Mouse (Mus musculus): ENCODE measurements around the gene Sh3bp5. TPM values are rescaled to one million over a fixed set of nuclear protein-coding genes. Genes with fewer than 3 reads are reported as not detected.

The Sh3bp5 gene
- total and polyA plus RNA-seq, 3 experiments, result 0.22 to 0.33 TPM; not detected in 1

DNA sequence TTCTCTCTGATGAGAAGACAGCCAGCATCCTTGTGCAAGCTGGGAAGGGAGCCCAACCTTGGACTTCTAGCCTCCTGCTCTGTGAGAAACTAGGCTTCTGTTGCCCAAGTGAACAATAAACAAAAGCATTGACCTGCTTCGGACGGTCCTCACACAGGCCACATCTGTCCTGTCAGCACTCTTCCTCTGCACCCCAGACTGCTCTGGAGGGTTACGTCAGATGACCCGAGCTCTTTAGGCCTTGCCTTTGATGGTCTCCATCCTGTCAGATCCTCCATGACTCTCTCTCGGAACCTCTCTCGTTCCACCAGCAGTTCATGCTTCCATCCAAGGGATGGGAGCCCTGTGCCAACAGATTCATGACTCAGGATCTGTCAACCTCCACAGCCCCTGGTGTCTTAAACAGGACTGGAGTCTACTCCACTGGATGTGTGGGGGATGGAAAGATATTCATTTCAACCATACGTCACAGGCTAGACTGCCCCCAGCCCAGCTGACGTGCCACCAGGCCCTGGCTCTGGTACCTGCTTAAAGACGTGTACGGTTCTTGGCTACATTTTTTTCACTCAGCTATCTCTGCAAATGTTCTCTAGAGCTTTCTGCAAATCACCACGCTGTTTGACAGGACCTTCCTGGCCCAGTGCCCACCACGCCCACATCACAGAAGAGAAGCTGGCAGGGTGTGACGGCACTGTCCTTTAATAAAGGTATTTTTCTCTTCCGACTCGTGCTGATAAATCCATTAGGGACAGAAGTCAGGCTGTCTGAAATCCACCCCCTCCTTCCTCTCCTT, 7.5 kb downstream of the Sh3bp5 start:
- no peaks in the 10 kb centered on the region for H3K9me3 ChIP-seq (replicated peaks)
- no peak for TF ChIP-seq TAL1 (conservative IDR thresholded peaks at IDR 0.05; ENCODE audit: low read depth, low read length)
- TF ChIP-seq GATA2 (IDR thresholded peaks at IDR 0.05; ENCODE audit: borderline replicate concordance, low read depth, low read length), result no peak
- no peak for TF ChIP-seq POLR2AphosphoS5 (IDR thresholded peaks at IDR 0.05; ENCODE audit: insufficient replicate concordance, low read depth, low read length)
- no peak for TF ChIP-seq CTCF (IDR thresholded peaks at IDR 0.05; ENCODE audit: low read depth, low read length)
- no peak overlapping the region for H3K4me3 ChIP-seq (ENCODE audit: low read depth, low read length)
- ATAC-seq (ENCODE audit: extremely low read depth, insufficient number of reproducible peaks, low FRiP score, poor library complexity, severe bottlenecking), result no peak
- no peaks in the 10 kb centered on the region for H3K36me3 ChIP-seq (replicated peaks)
- DNase-seq (ENCODE audit: low spot score), result no peak
- H3K4me1 ChIP-seq (ENCODE audit: insufficient read depth, low read depth, low read length), result peaks cover 18% of the 10 kb centered on the region; the same call in 1 of the 2 replicates
- H3K27me3 ChIP-seq (ENCODE audit: insufficient read depth, low read length), result peaks cover 23% of the 10 kb centered on the region

DNA sequence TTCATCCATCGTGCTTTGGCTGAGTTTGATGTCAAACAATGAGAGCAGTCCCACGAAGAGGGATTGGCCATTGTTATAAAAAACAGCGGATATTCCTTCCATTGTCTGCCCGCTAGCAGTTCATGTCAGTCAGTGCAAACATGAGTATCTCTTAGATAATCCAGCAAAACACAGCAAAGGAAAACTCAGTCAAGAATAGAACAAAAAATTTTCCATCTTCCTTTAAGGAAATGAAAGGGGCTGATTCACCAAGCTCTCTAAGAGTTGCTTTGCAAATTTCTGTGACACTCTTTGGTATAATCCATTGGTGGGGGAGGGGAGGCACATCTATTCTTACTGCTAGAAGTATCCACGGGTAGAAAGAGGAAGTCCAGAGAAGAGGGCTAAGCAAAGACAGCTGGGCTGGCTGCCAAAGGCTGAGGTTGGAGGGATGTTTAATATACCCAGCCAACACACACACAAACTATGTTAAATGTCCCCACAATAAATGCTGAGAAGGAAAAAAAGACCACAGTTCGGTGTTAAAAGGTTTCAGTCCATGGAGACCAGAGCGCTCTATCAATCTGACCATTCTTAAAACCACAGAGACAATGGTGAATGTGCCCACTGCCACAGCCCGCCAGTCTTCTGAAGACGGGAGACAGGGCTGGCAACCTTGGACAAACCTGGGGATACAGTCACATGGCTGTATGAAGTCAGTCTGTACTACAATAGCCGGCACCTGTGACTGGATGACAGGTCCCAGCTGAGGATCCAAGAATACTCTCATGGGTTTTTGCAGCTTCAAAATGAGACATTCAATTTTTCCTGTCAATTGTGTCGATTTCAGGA, 12.7 kb downstream of the Sh3bp5 start:
- TF ChIP-seq TAL1 (conservative IDR thresholded peaks at IDR 0.05; ENCODE audit: low read depth, low read length) (no peak), CTCF (IDR thresholded peaks at IDR 0.05; ENCODE audit: low read depth, low read length) (no peak), GATA1 (IDR thresholded peaks at IDR 0.05; ENCODE audit: borderline replicate concordance, low read length) (no peak), GATA2 (IDR thresholded peaks at IDR 0.05; ENCODE audit: borderline replicate concordance, low read depth, low read length) (no peak)
- peaks cover 24% of the 10 kb centered on the region for H3K27me3 ChIP-seq (ENCODE audit: insufficient read depth, low read length)

DNA sequence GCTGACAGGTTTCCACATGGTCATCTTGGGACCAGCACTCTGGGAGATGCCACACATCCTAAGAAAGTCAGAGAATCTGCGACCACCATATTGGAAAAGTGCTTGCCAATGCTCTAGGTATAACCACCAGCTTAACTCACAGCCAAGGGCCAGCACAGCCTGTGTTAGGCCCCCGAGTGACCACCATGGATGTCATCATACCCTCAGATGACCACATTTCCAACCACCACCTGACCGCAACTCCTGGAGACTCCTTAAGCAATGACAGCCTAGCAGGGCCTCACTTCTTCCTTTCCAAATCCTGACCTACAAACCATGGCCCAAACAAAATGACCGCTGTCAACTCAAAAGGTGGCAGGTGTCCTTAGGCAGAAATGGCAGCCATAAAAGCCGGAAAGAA, 13.5 kb downstream of the Sh3bp5 start:
- DNase-seq (ENCODE audit: low spot score) (no peak), ATAC-seq (ENCODE audit: extremely low read depth, insufficient number of reproducible peaks, low FRiP score, poor library complexity, severe bottlenecking) (no peak)
- Histone ChIP-seq H3K4me3 (ENCODE audit: low read depth, low read length) (no peak overlapping the region), H3K9me3 (replicated peaks) (no peaks in the 10 kb centered on the region), H3K36me3 (replicated peaks) (no peaks in the 10 kb centered on the region), H3K4me1 (ENCODE audit: insufficient read depth, low read depth, low read length) (peaks cover 5% of the 10 kb centered on the region; the same call in 1 of the 2 replicates), H3K27me3 (ENCODE audit: insufficient read depth, low read length) (peaks cover 26% of the 10 kb centered on the region)
- no peak for TF ChIP-seq TAL1 (conservative IDR thresholded peaks at IDR 0.05; ENCODE audit: low read depth, low read length)
- TF ChIP-seq CTCF (IDR thresholded peaks at IDR 0.05; ENCODE audit: low read depth, low read length), result no peak
- no peak for TF ChIP-seq GATA2 (IDR thresholded peaks at IDR 0.05; ENCODE audit: borderline replicate concordance, low read depth, low read length)
- no peak for TF ChIP-seq GATA1 (IDR thresholded peaks at IDR 0.05; ENCODE audit: borderline replicate concordance, low read length)
- TF ChIP-seq POLR2AphosphoS5 (IDR thresholded peaks at IDR 0.05; ENCODE audit: insufficient replicate concordance, low read depth, low read length), result no peak

More for the DNA sequence above, 12.7 kb downstream of the Sh3bp5 start:
- H3K36me3 ChIP-seq (replicated peaks), result no peaks in the 10 kb centered on the region
- peak; percentile 19 for DNase-seq (ENCODE audit: low spot score)
- peaks cover 5% of the 10 kb centered on the region; the same call in 1 of the 2 replicates for H3K4me1 ChIP-seq (ENCODE audit: insufficient read depth, low read depth, low read length)
- H3K9me3 ChIP-seq (replicated peaks), result no peaks in the 10 kb centered on the region
- no peak for ATAC-seq (ENCODE audit: extremely low read depth, insufficient number of reproducible peaks, low FRiP score, poor library complexity, severe bottlenecking)
- H3K4me3 ChIP-seq (ENCODE audit: low read depth, low read length), result no peak overlapping the region

DNA sequence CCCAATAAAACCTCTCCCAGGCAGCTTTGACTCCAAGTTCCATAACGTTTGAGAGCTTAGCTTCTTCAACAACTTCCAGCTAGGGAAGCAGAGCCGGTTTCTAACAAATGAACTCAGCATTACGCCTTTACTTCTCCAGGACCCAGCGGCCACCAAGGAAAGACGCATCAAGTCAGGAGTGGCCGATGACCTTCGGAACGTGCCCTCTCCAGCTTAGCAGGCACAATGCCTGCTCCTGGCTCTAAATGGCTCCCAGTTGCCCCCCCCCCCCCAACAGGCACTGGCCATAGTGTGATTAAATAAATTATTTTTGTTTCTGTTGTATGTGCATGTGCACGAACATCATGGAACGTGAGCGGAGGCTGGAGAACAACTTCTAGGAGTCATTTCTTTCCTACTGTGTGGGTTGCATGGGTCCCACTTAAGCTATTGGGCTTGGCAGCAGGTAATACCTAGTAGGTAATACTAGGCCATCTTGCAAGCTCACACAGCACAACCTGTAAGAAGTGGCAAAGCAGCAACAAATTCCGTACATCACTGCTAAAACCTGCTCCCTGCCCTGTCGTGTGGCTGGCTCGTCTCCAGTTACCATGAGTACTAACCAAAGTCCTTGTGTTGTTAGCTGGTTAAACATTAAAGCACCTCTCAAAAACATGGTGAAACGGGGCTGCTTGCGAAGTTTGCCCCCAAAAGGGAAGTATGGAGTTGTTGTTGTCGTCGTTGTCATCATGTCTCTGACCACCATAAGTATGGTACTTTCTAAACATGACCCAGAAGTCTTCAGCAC, 14.2 kb downstream of the Sh3bp5 start:
- H3K27me3 ChIP-seq (ENCODE audit: insufficient read depth, low read length), result peaks cover 31% of the 10 kb centered on the region
- peaks cover 5% of the 10 kb centered on the region; the same call in 1 of the 2 replicates for H3K4me1 ChIP-seq (ENCODE audit: insufficient read depth, low read depth, low read length)
- DNase-seq (ENCODE audit: low spot score), result no peak

DNA sequence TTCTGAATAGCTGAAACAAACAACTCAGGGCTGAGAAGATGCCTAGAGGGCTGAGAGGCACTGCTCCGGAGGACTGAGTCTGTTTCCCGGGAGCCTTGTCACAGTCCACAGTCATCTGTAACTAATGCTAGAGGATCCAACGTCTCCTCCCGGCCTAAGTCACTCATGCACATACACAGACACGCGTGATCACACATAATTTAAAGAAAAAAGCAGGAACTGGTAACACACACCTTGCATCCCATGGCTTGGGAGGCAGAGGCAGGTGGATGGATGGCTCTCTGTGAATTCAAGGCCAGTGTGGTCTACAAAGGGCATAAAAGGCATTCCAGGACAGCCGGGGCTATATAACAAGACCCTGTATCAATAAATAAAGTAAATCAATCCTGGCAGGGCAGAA, 14.9 kb downstream of the Sh3bp5 start:
- peaks cover 5% of the 10 kb centered on the region; the same call in 1 of the 2 replicates for H3K4me1 ChIP-seq (ENCODE audit: insufficient read depth, low read depth, low read length)
- no peaks in the 10 kb centered on the region for H3K9me3 ChIP-seq (replicated peaks)
- no peaks in the 10 kb centered on the region for H3K36me3 ChIP-seq (replicated peaks)
- no peak overlapping the region for H3K4me3 ChIP-seq (ENCODE audit: low read depth, low read length)
- ATAC-seq (ENCODE audit: extremely low read depth, insufficient number of reproducible peaks, low FRiP score, poor library complexity, severe bottlenecking), result no peak
- DNase-seq (ENCODE audit: low spot score), result no peak
- no peak for TF ChIP-seq CTCF (IDR thresholded peaks at IDR 0.05; ENCODE audit: low read depth, low read length)
- no peak for TF ChIP-seq GATA1 (IDR thresholded peaks at IDR 0.05; ENCODE audit: borderline replicate concordance, low read length)
- no peak for TF ChIP-seq GATA2 (IDR thresholded peaks at IDR 0.05; ENCODE audit: borderline replicate concordance, low read depth, low read length)
- TF ChIP-seq TAL1 (conservative IDR thresholded peaks at IDR 0.05; ENCODE audit: low read depth, low read length), result no peak
- no peak for TF ChIP-seq POLR2AphosphoS5 (IDR thresholded peaks at IDR 0.05; ENCODE audit: insufficient replicate concordance, low read depth, low read length)
- peaks cover 31% of the 10 kb centered on the region for H3K27me3 ChIP-seq (ENCODE audit: insufficient read depth, low read length)

More for the DNA sequence above, 14.2 kb downstream of the Sh3bp5 start:
- no peaks in the 10 kb centered on the region for H3K36me3 ChIP-seq (replicated peaks)
- ATAC-seq (ENCODE audit: extremely low read depth, insufficient number of reproducible peaks, low FRiP score, poor library complexity, severe bottlenecking), result no peak
- no peak overlapping the region for H3K4me3 ChIP-seq (ENCODE audit: low read depth, low read length)
- TF ChIP-seq GATA2 (IDR thresholded peaks at IDR 0.05; ENCODE audit: borderline replicate concordance, low read depth, low read length) (no peak), POLR2AphosphoS5 (IDR thresholded peaks at IDR 0.05; ENCODE audit: insufficient replicate concordance, low read depth, low read length) (no peak), CTCF (IDR thresholded peaks at IDR 0.05; ENCODE audit: low read depth, low read length) (no peak), TAL1 (conservative IDR thresholded peaks at IDR 0.05; ENCODE audit: low read depth, low read length) (no peak), GATA1 (IDR thresholded peaks at IDR 0.05; ENCODE audit: borderline replicate concordance, low read length) (no peak)
- no peaks in the 10 kb centered on the region for H3K9me3 ChIP-seq (replicated peaks)

Measured in G1E (cell line).